Mouse (Mus musculus): ENCODE results near the gene Foxk1.

Foxk1 gene

GRCm38 (mm10) chr5:142486654-142487053 is 85.4 kb downstream of the Foxk1 start:
- no peak for DNase-seq

GRCm38 (mm10) chr5:142489955-142490707 is 88.8 kb downstream of the Foxk1 start:
- no peak for DNase-seq

DNA sequence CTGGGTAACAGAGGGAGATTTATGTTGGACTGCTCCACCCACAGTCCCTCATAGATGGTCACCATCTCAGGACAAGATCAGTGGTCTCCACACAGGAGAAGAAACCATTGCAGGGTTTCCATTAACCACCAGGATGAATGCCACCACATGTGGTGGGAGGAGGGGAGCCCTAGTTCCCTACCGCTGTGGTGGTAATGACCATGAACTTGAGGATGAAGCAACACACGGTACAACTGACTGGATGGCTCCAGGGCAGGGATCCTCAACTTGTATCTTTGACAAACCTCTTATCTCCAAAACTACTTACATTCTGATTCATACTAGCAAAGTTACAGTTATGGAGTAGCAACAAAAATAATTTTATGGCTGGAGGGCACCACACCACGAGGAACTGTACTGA is 92.0 kb downstream of the Foxk1 start:
- DNase-seq: no peak

DNA sequence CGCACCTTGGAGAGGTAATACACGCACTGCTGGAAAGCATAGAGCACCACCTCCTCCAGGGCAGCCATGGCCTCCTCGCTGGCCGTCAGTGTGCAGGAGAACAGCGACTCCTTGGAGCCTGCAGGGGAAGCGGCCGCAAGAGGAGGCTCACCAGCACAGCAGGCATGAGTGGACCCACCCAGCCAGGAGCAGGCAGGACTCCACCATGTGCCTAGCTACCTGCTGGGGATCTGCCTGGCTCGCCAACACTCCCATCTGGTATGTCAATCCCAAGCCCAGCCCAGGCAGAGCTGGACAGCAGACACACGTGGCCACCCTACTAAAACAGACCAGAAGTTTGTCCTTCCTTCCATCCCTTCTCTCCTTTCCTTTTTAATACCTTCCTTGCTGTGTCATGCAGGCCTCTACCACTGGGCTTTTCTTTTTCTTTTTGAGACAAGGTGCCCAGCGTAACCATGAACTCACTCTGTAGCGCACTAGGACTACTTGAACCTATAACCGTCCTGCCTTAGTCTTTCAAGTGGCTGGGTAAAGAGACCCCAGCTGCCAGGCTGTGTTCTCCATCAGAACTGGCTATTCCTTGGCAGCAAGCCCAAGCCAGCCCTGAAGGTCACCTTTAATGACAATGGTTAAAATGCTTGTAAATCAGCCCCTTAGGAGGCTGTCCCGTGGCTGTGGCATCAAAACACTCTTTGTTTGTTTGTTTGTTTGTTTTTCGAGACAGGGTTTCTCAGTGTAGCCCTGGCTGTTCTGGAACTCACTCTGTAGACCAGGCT is 94.2 kb downstream of the Foxk1 start:
- no peak for DNase-seq

GRCm38 (mm10) chr5:142498964-142499363 is 97.7 kb downstream of the Foxk1 start:
- peak; percentile 63 for DNase-seq

- peak; percentile 20 for DNase-seq
Observed at GRCm38 (mm10) chr5:142500918-142501317, 99.6 kb downstream of the Foxk1 start.

DNA sequence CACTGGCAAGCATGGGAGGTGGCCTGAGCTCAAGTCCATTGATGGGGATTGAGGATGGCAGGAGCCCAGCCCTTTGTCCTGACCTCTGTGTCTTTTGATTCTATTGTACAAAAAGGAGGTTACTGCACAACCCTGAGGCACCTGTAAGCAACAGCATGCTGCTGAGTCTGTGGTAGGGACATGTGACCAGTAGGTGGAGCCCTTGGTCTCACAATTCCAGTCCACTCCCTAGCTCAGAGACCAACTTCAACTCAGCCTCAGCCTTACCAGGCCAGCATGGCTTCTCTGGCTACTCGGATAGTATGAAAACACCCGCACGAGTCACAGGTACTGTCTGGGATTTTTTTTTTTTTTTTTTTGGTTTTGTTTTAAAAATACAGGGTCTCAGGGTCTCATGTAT is 101.1 kb downstream of the Foxk1 start:
- DNase-seq: peak; percentile 87

DNA sequence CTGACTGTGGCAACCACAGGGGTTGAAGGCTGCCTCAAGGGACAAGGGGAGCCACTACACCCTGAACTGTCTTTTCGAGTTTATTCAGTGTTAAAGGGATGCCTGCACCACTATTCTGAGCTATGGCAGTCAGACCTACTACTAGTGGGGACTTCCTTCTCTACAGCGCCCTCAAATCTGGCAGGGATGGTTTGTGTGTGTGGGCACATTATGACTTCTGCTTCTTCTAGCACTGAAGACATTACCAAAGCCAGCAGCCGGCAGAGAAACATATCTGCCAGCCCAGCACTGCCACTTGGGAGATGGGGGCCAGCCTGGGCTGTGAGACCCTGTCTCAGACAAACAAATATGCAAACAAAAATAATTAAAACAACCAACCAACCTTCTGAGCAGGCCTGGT is 102.9 kb downstream of the Foxk1 start:
- DNase-seq: no peak

DNA sequence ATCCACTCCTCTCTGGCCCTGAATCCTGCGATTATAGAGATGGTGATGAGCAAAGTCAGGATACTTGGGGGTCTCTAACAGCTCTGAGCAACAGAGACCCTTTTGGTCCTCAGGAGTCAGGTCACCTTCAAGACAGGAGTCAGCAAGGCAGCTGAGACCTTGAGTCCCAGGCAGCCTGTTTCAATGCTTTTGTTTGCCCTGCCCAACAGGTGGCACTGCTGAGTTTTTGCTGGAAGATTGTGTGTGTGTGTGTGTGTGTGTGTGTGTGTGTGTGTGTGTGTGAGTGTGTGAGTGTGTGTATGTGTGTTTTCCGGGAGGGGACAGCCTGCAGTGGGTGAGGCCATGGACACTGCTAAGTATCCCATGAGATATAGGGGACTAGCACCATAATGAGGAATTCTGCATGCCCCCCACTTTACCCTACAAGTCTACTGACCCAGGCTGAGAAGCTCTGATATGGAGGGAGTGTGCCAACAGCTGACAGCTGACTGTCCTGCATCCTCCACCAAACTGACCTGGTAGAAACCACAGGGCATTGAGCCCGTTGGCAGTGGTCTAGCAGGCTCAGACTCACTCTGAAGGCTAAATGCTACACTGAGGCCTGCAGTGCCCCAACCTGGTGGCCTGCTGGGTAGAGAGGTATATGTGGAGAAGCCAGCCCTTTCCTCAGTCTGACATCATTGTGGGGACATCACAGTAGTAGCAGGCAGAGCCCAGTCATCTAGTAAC is 104.6 kb downstream of the Foxk1 start:
- DNase-seq: peak; percentile 15

GRCm38 (mm10) chr5:142509141-142510060 is 108.1 kb downstream of the Foxk1 start:
- peak; percentile 9 for DNase-seq

DNA sequence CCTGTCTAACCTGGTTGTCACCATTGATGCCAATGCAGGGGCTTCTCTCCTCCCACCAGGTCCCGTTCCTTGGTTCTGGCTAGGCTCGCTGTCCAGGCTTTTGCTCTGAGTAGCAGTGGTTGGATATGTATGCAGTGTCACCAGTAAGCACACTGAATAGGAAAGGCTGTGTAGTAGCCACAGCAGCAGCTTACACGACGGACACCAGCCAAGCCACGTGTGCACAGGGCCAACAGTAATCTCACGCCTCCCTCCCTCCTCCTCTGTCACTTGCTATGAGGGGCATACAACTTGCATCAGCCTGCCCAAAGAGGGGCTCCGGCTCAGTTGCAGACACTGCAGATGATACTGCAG is 108.7 kb downstream of the Foxk1 start:
- DNase-seq: no peak
